Mouse (Mus musculus) layer of hippocampus, adult 9-10 months (tissue): ENCODE data around the gene 2410002F23Rik.
A peak's percentile ranks its signal among the peaks of the same experiment; 100 is the strongest.
"Not testable (repeated sequence)": the region's sequence is repeated elsewhere in the genome, so short reads cannot be mapped to it uniquely, and the experiment has no call there.

ENCODE experiments used
- DNase-seq: peaks from one replicate; pipeline ENCODE4 v3.0.0; 2022; ENCODE audit warnings: low spot score

Gene 2410002F23Rik

DNA sequence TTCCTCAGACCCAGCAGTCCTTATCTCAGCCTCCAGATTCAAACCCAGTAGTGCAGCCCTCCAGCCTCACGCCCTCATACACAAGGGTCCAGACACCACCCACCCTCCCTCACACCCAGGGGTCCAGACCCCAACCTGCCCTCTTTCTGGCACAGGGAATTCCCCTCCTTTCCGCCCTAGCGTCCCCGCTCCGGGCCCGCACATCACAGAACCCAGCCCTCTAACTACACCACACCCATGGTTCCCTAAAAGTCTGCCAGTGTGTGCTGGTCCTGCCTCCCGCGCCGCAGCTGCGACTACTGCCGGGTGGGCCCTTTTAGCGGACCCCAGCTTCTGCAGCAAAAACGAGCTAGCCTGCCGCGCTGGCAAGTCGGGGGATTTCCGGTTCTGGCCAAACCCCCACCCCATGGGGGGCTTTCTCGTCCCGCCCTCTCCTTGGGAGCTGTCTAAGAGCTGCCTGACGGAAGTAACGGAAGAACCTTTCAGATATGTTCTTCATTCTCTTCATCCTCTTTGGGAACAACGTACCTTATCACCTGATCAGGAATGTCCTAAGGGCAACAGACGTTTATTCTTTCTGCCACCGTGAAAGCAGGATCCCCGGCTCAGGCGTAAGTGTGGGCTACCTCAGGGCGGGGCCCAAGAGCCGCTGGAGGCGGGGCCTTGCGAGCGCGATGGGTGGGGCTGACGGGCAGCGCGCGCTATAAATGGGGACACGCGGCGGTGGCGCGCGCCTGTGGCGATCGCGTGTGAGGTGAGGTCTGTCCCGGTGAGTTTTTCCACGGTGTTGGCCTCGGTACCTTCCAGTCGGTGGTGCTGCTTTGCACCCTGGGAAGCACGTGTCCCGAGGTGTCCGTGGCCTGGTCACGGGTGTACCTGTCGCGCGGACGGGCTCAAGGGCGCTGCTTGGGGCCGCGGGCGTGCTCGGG lies at the start of gene 2410002F23Rik, which contains the start of gene 1700028J19Rik:
Gene 2410002F23Rik, plus strand, starts transcription at position 668 of the 929 bp plus-strand sequence.
Gene 1700028J19Rik, minus strand, starts transcription at position 641 of the 929 bp plus-strand sequence.
- peak; percentile 88 for DNase-seq

DNA sequence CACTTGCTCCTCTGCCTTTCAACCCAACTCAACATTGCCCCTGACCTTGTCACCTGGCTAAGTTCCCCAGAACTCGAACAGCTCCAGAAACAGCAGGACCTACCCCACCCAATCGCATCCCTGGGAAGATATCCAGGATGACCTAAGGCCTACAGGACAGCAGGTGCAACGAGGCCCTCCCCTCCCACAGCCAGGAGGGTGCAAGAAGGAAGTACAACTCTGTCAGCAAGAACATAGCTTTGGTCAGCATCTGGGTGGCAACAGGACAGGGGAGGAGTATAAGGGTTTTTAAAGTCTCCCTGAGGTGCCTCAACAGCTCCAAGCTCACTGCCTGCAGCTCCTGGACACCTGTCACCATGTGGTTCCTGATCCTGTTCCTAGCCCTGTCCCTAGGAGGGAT lies 48.6 kb upstream of the 2410002F23Rik start, which contains the start of gene Klk1b3:
Gene Klk1b3, plus strand, starts transcription at position 301 of the 400 bp plus-strand sequence.
- no peak for DNase-seq

DNA sequence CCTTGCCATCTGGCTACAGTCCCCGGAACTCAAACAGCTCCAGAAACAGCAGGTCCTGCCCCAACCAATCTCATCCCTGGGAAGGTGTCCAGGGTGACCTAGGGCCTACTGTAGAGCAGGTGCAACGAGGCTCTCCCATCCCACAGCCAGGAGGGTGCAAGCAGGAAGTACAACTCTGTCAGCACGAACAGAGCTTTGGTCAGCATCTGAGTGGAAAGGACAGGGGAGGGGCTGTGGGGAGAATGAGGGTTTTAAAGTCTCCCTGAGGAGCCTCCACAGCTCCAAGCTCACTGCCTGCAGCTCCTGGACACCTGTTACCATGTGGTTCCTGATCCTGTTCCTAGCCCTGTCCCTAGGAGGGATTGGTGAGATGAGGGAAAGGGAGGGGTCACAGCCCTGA lies 39.4 kb upstream of the 2410002F23Rik start, which contains the start of gene Klk1b4:
Gene Klk1b4, plus strand, starts transcription at position 301 of the 400 bp plus-strand sequence.
- DNase-seq = not testable (repeated sequence)

DNA sequence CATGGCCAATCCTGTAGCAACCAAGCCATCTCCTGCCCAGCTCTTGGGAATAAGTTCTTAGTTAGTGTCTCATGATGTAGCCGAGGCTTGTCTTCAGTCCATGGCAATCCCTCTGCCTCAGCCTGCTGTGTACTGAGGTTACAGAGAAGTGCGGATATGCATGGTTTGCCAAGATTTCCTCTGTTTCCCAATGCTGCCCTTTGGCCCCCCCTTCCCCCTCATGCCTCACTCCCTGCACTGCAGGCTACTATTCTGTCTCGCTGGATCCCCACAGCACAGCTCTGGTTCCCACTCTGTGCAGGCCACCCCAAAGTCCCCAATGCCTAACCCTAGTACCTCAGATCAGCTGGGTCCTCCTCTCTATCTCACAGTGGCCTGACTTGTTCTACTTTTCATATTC lies 38.2 kb upstream of the 2410002F23Rik start:
- DNase-seq = no peak

DNA sequence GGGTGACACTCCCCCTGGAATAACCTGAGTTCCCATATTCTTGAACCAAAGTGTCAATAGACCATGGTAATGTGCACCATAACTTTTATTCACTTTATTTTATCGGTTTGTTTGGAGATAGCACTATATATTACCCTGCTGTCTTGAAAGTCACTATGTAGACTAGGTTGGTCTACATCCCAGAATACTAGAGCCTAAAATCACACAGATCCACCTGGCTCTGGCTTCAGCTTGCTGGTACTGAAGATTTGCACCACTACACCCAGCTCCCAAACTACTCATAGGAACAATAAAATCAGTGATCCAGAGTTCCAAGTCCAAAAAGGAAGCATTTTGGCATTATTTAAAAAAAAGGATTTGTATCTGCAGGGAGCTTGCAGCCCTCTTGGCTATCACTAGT lies 30.9 kb upstream of the 2410002F23Rik start, which contains the start of gene Klk1b5:
Gene Klk1b5, plus strand, starts transcription at position 301 of the 400 bp plus-strand sequence.
- no peak for DNase-seq

DNA sequence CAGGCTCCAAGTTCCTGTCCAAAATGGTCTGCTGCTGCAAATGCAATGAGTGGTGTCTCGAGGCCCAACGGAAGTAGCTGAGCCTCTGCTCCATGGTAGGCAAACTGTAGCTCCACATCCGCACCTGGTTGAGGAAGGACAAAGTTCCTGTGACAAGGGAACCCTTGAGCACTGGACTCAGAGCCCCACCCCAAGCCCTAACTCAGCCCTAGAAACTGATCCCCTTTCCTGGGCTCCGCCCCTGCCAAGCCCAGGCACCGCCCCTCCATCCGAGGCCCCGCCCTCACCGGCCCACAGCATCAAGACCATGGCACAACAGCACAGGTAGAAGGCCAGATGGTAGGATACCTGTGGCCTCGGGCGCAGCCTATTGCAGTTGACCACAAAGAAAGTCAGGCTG lies 24.9 kb upstream of the 2410002F23Rik start:
- not testable (repeated sequence) for DNase-seq

DNA sequence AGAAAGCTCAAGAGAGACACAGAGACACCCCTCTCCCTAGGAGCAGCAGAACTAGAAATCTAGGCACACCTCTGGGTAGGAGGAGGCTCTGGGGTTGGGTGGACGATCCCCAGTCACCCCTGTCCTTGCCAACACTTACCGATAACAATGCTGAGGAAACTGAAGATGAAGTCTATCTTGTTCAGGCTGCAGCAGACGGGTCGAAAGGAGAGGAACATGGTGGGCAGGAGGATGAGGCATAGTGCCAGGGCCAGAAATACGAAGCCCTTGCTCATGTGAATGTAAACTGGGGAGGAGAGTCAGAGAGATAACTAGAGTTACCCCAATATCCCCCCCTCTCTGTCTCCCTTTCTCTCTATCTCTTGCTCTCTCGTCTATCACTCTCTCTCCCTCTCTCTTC lies 24.2 kb upstream of the 2410002F23Rik start:
- DNase-seq = not testable (repeated sequence)

DNA sequence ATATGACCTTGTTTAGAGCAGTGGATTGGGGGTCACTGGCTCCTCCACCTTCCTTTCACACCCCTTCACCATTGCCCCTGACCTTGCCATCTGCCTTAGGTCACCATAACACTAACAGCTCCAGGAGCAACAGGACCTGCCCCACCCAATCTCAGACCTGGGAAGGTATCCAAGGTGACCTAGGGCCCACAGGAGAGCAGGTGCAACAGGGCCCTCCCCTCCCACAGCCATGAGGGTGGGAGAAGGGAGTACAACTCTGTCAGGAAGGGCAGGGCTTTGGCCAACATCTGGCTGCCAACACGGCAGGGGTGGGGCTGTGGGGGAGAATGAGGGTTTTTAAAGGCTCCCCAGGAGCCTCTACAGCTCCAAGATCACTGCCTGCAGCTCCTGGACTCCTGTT lies 21.4 kb upstream of the 2410002F23Rik start, which contains the start of gene Klk1:
Gene Klk1, plus strand, starts transcription at position 285 of the 400 bp plus-strand sequence.
- DNase-seq = no peak

DNA sequence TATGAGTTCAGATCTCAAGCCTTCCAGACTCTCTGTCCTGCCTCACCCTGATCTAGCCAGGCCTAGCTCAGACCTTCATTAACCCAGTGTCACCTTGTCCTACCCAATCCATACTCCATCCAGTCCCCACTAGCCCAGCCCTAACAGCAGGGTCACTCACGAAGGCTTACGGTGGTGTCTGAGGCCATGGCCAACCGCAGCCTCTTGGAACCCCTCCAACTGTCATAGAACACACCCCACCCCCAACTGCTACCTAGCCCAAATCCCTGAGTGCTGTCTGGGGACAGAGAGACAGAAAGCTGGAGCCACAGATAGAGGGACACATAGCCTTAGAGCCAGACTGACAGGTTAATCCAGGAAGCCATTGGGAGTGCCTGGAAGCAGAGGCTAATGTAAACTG lies 10.6 kb upstream of the 2410002F23Rik start, which contains the start of gene Gm36864:
Gene Gm36864, plus strand, starts transcription at position 269 of the 400 bp plus-strand sequence.
- DNase-seq = no peak

DNA sequence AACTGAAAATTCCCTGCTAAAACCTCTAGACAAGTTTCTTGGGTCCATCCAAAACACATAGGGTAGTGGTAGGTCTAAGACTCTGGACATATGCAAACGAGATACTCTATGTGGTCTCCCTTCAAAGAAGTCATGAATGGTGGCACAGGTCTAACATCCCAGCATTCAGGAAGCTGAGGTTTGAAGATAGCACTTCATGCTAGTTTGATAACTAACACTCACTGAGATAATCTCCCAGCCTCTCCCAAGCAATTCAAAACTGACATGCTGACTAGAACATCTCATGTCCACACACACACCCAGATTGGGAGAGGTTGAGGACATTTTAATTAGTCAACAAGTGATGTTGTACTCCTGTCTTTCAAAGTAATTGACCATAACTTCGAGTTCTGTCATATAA lies 6.6 kb upstream of the 2410002F23Rik start:
- DNase-seq = no peak

DNA sequence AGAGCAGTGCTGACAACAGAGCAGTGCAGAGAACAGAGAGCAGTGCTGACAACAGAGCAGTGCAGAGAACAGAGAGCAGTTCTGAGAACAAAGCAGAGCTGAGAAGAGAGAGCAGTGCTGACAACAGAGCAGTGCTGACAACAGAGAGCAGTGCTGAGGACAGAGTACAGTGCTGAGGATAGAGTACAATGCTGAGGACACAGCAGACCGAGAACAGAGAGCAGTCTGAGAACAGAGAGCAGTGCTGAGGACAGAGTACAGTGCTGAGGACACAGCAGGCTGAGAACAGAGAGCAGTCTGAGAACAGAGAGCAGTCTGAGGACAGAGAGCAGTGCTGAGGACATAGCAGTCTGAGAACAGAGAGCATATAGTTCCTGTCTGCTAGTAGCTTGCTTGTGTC lies 5.8 kb upstream of the 2410002F23Rik start:
- DNase-seq = no peak

DNA sequence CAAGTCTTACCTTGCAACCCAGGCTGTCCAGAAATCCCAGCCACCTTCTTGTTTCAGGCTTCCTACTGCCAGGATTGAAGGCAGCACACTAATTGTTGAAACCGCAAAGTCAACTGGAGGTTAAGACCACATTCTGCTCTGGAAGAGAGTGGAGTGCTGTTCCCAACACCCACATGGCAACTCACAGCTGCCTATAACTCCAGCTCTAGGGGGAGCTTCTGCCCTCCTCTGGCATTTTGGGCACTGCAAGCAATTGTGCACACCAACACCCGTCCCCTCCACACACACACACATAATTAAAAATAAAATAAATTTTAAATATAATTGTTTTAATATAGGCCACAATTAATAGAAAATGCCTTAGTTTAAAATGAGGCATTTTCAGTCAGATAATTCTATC lies 5.4 kb upstream of the 2410002F23Rik start:
- no peak for DNase-seq

DNA sequence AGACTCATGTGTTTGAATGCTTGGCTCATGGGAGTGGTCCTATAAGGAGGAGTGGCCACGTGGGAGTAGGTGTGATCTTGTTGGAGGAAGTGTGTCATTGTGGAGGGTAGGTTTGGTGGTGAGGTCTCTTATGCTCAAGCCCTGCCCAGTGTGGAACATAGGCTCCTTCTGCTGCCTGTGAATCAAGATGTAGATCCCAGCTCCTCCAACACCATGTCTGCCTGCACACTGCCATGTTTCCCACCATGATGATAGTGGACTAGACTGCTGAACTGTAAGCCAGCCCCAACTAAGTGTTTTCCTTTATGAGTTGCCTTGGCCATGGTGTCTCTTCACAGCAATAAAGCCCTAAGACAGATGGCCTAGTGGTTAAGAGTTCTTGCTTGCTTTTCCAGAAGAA lies 2.4 kb upstream of the 2410002F23Rik start:
- DNase-seq = no peak

DNA sequence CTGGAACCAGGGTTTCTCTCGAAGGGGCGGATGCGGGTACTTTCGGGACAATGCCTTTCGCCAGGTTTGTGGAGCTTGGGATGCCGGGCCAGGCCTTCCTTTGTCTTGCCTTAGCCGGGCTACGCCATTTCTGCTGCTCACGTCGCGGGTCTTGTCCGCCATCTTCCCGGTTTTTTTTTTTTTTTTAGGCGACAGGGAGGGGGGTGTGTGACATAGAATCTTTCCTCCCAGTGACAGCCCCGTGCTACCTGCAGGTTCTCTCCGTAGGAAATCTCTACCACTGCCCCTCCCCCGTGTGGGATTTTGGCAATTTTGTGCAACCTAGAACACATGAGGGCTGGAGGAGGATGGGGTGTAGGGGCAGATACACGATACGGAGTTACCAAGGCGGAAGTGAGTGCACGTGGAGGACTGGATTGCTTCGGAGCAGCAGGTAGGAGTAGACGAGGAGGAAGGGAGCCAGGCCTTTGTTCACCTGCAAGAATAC lies 505 bp downstream of the 2410002F23Rik start:
- DNase-seq = no peak

DNA sequence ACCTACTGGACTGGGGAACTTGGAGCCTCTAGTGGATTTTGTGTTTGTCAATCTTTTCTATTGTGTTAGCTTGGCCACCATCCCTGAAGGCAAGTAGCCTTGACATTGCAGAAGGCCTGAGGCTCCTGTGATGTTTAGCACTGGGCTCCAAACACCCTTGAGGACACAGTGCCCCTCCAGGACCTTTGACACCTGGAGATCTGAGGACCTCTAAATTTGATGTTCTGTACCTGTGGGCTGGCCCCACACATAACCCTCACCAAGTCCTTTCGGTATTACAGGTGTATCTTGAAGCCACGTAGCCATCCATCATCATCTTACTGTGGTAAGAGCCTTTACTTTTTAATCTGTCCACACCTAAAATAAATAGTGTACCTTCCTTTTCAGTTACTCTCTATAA lies 1.4 kb downstream of the 2410002F23Rik start:
- DNase-seq = no peak

DNA sequence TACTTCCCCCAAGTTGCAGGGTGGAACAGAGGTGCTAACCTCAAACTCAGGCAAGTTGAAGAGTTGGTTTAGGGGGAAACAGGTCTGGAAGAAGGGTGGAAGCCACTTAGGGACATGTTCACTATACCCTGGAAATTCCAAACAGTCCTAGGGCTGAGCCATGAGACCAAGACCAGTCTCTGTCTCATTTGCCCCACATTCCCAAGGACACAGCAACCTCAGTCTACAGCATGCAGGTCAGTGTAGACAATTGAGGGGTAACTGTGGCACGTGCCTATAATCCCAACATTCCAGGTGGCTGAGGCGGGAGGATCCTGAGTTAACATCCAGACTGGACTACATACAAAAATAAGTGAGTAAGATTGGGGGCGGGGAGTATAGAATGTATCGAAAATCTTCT lies 2.7 kb downstream of the 2410002F23Rik start:
- no peak for DNase-seq

DNA sequence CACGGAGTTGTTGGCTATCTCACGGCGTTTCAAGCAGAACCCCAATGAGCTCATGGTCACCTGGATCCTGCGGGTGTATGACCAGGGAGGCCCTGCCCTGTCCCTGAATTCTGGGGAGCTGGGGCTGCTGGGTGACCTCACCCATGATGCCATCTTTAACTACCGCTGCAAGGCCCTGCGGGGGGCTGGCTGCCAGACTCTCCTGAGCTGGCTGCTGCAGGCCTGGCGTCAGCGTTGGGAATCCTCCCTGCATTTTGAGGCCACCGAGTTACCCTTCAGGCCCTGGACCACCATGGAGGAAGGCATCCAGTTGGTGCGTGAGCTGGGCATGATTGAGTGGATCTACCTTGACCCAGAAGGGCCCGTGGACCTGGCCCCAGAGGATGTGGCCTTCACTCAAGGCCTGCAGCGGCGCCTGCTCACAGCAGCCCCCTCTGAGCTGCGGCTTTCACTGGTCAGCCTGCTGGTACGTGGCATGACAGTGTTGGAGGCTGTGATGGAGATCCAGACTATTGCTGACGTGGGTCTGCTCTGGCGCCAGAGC lies 4.3 kb downstream of the 2410002F23Rik start:
- DNase-seq = not testable (repeated sequence)

DNA sequence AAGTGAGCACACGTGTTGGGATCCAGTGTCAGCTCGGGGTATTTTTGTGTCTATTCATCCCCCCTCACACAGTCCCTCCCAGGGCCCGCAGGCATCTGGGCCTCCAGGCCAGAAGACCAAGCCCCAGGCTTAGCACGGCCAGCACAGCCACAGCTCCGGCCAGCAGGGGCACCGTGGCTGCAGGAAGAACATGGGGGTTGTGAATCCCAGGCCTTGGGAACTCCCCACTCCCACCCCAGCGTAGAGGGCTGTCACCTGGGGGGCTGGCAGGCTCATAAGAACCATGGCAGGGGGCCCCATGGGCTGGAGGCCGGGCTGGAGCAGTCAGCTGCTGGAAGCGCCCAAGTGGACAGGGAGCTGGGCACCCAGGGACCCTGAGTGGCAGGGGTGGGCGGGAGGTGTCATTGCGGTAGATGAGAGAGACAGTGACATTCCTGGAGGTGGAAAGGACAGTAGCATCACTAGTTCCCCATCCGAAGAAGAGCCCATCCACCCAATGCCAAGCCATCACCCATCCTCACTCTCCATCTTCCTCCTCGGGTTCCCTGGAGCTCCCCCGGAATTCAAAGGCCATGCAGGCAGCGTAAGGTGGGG lies 6.6 kb downstream of the 2410002F23Rik start:
- no peak for DNase-seq

DNA sequence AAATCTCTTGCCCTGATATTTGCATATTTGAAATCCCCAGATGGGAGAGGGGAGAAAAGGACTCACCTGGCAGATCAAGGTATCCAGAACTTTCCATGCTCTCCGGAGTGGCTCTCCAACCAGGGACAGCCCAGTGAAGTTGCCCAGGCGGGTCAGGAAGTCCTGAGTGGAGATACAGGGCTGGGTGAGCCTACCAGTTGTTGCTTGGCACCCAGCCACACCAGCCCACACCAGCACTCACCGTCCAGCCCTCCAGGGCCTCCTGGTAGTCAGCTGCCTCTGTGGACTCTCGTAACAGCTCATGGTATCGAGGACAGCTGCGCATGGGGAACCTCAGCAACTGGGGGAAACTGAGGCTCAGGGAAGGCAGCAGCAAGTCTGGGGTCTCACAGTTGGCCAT lies 8.4 kb downstream of the 2410002F23Rik start:
- no peak for DNase-seq

DNA sequence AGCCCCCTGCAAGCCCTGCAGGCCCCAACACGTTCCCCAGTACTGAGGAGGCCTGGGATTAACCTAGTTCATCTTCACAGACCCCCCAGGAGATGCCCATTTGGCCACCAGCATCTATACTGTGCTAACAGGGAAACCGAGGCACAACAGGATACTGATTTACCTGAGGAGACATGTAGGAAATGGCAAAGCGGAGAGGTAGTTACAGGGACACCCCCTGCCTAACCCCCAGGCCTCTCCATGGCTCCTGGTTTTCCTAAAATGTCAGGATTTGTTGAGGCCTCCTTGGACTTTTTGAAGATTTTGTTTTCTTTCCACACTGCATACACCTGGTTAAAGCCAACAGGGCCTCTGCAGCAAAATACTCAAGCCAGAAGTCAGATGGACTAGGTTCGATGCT lies 10.8 kb downstream of the 2410002F23Rik start, which contains the start of gene Acp4:
Gene Acp4, minus strand, starts transcription at position 101 of the 400 bp plus-strand sequence.
- no peak for DNase-seq

DNA sequence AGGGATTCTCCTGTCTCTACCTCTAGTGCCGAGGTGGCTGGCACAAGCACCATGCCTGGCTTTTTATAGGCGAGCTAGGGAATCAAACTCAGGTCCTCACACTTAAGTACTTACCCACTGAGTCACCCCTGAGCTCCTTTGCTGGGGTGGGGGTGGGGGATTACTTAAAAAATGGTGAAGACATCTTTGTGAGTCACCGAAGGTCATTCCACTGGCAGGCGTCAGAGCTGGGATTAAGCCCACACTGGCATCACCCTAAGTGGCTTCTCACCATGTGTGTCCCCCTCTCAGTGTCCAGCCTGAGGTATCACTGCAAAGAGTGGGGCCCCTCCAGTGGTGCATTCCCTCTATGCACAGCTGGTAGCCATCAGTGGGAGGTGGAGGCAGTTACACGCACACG lies 13.9 kb downstream of the 2410002F23Rik start:
- no peak for DNase-seq

DNA sequence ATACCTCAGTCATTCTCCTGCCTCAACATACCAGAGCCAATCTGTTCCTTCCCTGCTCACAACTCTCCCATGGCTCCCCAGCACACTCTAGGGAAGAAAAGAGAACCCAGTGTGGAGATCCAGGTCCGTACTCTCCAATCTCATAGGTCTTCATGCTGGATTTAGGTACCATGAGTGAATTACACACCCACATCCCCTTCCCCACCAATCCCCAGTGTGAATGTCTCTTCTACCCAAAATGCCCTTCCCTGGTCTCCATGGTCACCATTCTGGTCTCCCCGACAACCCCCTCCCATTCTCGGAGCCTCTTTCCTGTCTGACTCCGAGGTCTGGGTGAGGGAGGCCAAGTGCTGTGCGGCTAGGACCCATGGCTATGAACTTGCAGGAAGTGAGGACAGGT lies 14.6 kb downstream of the 2410002F23Rik start, which contains the start of gene Gm15517:
Gene Gm15517, plus strand, starts transcription at position 301 of the 400 bp plus-strand sequence.
- no peak for DNase-seq
